Mouse (Mus musculus): ENCODE measurements at regions not wholly inside any gene's neighbourhood (a gene's known extent, or its start where the extent isn't known, plus 50 kb on each side); places are given as distances from the start of the nearest gene placed in this dataset.

- no peak for DNase-seq (ENCODE audit: low spot score in 2 of 2)
Observed at GRCm38 (mm10) chr12:54396341-54396740, 192.7 kb upstream of the Egln3 start.

- no peak for DNase-seq (ENCODE audit: low spot score in 2 of 2)
Observed at GRCm38 (mm10) chr12:54385401-54385800, 181.7 kb upstream of the Egln3 start.

DNA sequence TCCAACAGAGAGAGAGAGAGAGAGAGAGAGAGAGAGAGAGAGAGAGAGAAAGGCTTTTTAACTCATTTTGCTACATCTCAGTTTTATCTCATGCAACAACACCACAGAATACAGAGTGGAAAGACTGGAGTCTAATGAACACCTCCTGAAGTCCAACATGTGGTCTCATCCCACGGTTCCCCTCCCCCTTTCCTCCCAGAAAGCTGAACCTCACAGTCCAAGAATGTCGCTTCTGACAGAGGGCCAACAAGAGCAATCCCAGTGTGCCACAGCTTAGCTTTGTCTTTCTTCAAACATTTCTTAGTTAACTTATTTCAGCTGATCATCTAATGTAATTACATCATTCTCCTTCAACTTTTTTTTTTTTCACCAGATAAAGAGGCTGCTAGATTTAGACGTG lies 180.5 kb upstream of the Egln3 start:
- DNase-seq (ENCODE audit: low spot score in 2 of 2): no peak

GRCm38 (mm10) chr12:54382965-54383364 lies 179.3 kb upstream of the Egln3 start:
- DNase-seq (ENCODE audit: low spot score in 2 of 2): no peak

DNA sequence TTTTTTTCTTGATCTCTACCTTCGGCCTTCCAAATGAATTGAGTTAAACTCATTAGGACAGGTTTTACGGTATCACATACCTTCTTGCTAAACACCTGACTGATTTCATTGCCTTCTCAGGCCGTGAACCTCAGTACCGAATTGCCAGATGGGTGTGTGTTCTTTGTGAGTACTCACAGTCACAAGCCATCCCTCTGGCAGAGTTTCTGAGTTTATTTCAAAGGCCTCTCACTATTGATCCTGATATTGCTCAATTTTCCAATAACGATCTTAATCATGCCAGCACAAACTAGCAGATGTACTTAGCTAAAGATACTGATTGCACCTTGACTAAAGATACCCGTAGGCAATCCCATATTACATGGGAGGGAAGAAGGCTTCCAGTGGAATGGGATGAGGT lies 178.4 kb upstream of the Egln3 start:
- no peak for DNase-seq (ENCODE audit: low spot score in 2 of 2)

GRCm38 (mm10) chr12:54380322-54380721 lies 176.7 kb upstream of the Egln3 start:
- no peak for DNase-seq (ENCODE audit: low spot score in 2 of 2)

- DNase-seq (ENCODE audit: low spot score in 2 of 2): no peak
Observed at GRCm38 (mm10) chr12:54378576-54378975, 174.9 kb upstream of the Egln3 start.

DNA sequence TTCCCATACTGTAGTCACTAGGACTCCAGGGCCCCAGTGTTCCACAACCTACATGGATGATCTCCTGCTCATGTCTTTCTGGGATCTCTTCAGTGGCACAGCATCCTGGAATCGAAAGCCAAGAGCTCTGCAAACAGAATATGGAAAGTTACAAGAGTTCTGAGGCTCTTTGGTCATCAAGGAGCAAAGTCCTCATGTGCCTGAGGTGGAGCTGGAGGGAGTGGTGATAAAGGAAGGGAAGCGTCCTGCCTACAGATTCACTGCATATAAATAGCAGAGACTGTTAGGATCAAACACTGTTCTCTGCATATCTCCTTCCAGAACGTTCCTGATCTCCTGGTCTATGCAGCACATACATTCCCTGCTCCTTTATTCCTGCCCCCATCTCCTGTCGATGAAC lies 170.4 kb upstream of the Egln3 start:
- no peak for DNase-seq (ENCODE audit: low spot score in 2 of 2)

DNA sequence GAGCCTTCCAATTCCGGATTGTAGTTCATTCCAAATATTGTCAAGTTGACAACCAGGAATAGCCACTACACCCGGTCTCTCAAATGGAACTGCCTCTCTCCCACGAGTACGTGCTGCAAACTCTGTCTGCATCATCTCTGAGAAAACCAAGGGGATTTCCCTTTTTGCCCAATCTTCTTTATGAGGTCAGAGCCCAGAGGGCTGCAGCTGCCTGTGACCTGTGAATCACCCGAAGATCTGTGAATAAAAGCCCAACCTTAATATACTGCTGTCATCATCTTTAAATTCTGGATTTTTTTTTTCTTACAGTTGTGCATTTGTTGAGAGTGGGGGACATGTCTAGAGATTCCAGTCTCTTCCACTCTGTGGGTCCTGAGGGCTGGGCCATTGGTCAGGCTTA lies 165.6 kb upstream of the Egln3 start:
- DNase-seq (ENCODE audit: low spot score in 2 of 2): no peak

DNA sequence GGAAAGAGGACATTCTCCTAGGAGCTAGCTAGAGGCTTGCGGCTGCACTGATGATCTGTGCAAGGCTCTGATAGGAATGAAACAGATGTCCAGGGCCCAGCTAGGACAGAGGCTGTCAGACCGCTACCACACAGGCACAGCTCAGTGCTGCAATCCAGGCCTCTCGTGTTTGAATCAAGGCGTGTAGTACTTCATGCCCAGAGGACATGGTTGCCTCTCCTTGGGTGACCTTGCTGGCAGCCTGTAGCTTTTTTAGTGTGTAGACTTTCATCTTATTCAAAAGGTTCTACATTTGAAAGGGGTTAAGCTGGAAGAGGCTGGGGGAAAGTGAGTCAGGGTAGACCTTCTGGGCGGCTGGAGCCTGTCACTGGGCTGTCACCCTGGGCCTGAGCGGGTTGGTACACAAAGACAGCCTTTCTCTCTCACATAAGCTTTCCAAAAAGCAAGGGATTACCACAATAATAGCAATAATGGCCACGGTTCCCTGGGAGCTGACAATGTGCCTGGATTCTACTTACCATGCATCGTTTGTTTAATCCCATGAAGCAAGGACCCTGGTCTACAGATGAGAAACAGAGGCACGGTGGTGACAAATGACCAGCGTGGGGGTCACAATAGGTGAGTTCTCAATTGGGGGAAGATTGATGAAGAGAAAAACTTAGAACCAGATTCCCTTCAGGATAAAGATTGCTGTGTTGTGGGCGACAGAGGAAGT lies 160.9 kb upstream of the Egln3 start:
- DNase-seq (ENCODE audit: low spot score in 2 of 2): no peak

- DNase-seq (ENCODE audit: low spot score in 2 of 2): no peak
Observed at GRCm38 (mm10) chr12:54361762-54362161, 158.1 kb upstream of the Egln3 start.

- DNase-seq (ENCODE audit: low spot score in 2 of 2): no peak
Observed at GRCm38 (mm10) chr12:54354187-54354586, 150.5 kb upstream of the Egln3 start.

- DNase-seq (ENCODE audit: low spot score in 2 of 2): no peak
Observed at GRCm38 (mm10) chr12:54353694-54354093, 150.0 kb upstream of the Egln3 start.

GRCm38 (mm10) chr12:54352963-54353606 lies 149.4 kb upstream of the Egln3 start:
- peak in 1 of 2 experiments; percentile 29 for DNase-seq (ENCODE audit: low spot score in 2 of 2)

GRCm38 (mm10) chr12:54350293-54350692 lies 146.6 kb upstream of the Egln3 start:
- no peak for DNase-seq (ENCODE audit: low spot score in 2 of 2)

DNA sequence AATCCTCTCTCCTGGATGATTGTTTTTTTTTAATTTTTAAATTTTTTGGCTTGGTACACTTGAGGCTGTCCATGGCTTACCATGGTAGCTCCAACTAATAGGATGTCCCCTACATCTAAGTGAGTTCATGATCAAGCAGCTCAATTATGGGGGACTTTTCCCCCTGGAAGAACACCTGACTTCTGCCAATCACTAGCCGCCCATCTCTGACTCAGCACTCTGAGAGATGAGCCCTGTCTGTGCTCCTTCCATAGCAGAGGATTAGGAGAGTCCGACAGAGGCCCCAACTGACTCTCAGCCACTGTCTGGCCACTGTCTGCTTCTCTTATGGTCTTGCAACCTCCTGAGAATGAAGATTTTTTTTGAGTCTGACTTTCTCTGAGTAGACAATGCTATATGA lies 145.7 kb upstream of the Egln3 start:
- DNase-seq (ENCODE audit: low spot score in 2 of 2): no peak

- DNase-seq (ENCODE audit: low spot score in 2 of 2): no peak
Observed at GRCm38 (mm10) chr12:54343493-54343892, 139.8 kb upstream of the Egln3 start.

DNA sequence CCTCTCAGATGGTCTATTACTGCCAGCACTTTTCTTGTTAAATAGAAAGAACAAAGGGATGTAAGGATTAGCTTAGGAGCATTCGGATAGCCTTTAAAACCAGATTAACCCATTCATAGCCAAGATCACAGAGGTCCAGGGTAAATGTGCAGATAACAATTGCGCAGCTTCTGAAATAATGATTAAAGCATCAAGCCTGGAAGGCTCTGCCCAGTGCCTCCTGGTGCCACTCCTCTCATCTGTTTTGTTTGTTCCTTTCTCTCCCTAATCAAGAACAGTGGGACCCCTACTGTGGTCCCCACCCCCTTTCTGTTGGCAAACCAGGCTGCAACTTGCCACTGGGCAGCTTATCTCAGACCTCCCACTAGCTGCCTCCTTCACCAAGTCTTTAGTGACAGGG lies 131.8 kb upstream of the Egln3 start:
- no peak for DNase-seq (ENCODE audit: low spot score in 2 of 2)

DNA sequence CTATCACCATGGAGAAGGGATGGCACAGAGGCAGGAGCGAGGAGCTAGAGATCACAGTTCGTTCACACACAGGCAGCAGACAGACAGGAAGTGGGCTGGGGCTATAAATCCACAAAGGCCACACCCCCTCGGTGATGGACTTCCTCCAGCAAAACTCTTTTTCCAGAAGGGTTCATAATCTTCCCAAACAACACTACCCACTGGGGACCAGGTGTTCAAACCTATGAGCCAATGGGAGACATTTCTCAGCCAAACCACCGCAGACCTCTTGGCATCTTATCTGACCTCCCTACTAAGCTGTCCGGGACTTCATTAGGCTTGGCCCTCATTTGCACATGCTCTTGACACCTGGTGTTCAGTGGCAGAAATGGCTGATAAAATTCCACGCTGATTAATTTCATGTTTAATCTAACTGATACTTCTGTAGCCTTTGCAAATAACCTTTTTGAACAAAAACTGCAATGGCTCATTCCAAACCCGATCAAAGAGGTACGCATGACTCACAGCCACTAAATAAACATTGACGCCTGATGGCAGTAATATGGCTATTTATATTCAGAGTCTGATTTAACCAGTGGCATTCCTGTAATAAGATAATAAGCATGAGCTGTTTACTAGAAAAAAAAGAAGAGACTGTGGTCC lies 131.0 kb upstream of the Egln3 start:
- no peak for DNase-seq (ENCODE audit: low spot score in 2 of 2)

DNA sequence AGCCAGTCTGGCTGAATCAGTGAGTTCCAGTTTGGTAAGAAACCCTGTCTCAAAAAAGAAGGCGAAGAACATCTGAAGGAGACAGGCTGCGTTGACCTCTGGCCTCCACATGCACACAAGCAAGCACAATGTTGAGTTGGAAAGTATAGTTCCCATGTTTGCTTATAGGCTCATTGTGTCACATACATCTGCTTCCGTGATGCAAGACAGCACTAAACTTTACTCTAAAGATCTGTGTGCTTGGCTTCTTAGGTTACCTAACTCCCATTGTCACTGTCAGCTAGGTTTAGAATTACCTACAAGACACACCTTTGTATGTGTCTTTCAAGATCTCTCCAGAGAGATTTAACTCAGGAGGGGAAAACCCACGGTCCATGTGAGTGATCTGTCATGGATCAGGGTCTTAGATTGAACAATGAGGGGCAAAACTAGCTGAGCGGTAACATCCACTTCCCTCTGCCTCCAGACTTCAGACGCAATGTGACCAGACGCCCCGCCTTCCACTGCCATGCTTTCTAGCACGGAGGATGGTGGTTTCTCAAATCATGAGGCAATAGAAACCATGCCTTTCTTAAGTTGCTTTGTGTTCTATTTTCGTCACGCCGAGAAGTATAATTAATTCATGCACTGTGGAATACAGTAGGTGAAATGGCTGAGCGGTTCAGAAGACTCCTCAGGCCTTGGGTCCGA lies 130.1 kb upstream of the Egln3 start:
- DNase-seq (ENCODE audit: low spot score in 2 of 2): no peak

- no peak for DNase-seq (ENCODE audit: low spot score in 2 of 2)
Observed at GRCm38 (mm10) chr12:54327483-54327882, 123.8 kb upstream of the Egln3 start.

GRCm38 (mm10) chr12:54326571-54326970 lies 122.9 kb upstream of the Egln3 start:
- DNase-seq (ENCODE audit: low spot score in 2 of 2): no peak
